Mouse (Mus musculus) spleen, adult 2 months (tissue): ENCODE data around the gene Ddit4l.

ENCODE experiments used
- CTCF ChIP-seq: fragments of 200-500 bp; IDR thresholded peaks from 2 replicates; pipeline ENCODE4 v1.5.1; 2011; ENCODE audit warnings: mild to moderate bottlenecking, inconsistent platforms; ENCODE audit not compliant: insufficient read depth, insufficient read length, insufficient replicate concordance; ENCODE audit errors: extremely low read depth
- POLR2A ChIP-seq: fragments of 200-500 bp; IDR thresholded peaks from 2 replicates; pipeline ENCODE4 v1.6.1; 2011; ENCODE audit warnings: low read depth, low read length, inconsistent platforms

GRCm38 (mm10) chr3:137647427-137648100 is 26.2 kb downstream of the Ddit4l start:
- TF ChIP-seq CTCF (no peak), POLR2A (no peak)
